Mouse (Mus musculus) heart, embryonic 16.5 days (tissue): ENCODE measurements around the gene Gm19426. TPM values are rescaled to one million over a fixed set of nuclear protein-coding genes. Genes with fewer than 3 reads are reported as not detected.

Experiments
- ATAC-seq: fragments of 200-750 bp; cut with Nextera tagmentation; replicated peaks from 2 replicates; pipeline ENCODE4 v1.8.0; 2017; ENCODE audit warnings: moderate number of reproducible peaks; ENCODE audit not compliant: insufficient read depth, low FRiP score; ENCODE audit errors: extremely low read depth
- H3K27ac ChIP-seq: fragments of 300-500 bp; sonication (generic); 2 replicates; pipeline ENCODE4 v1.5.1; 2014; ENCODE audit warnings: mild to moderate bottlenecking, low read length, control low read depth, moderate library complexity
- H3K27me3 ChIP-seq: fragments of 300-500 bp; sonication (generic); 2 replicates; pipeline ENCODE4 v1.6.1; 2014; ENCODE audit warnings: low read length, mixed read lengths; ENCODE audit not compliant: control insufficient read depth, insufficient read depth
- H3K36me3 ChIP-seq: fragments of 300-500 bp; sonication (generic); 2 replicates; pipeline ENCODE4 v1.6.1; 2014; ENCODE audit not compliant: control insufficient read depth, insufficient read depth
- H3K4me1 ChIP-seq: fragments of 300-500 bp; sonication (generic); 2 replicates; pipeline ENCODE4 v1.6.1; 2014; ENCODE audit warnings: low read length, mixed read lengths; ENCODE audit not compliant: control insufficient read depth, insufficient read depth
- H3K4me2 ChIP-seq: fragments of 300-500 bp; sonication (generic); 2 replicates; pipeline ENCODE4 v1.6.1; 2014; ENCODE audit warnings: low read depth, mild to moderate bottlenecking, control low read depth, low read length
- H3K4me3 ChIP-seq: fragments of 300-500 bp; sonication (generic); 2 replicates; pipeline ENCODE4 v1.5.1; 2014; ENCODE audit warnings: mild to moderate bottlenecking, control low read depth, low read length
- H3K9ac ChIP-seq: fragments of 300-500 bp; sonication (generic); 2 replicates; pipeline ENCODE4 v1.6.1; 2014; ENCODE audit warnings: low read length, control low read depth
- H3K9me3 ChIP-seq: fragments of 300-500 bp; sonication (generic); replicated peaks from 2 replicates; pipeline ENCODE4 v1.6.1; 2016; ENCODE audit warnings: low read length; ENCODE audit not compliant: control insufficient read depth
- WGBS: fragments of 180-500 bp; shearing (Covaris S2); extraction: QIAGEN DNeasy Blood & Tissue Kit; methylation state at CpG from one replicate; pipeline ENCODE4 v1.1.7; 2014; 5-methylcytosine and 5-hydroxymethylcytosine counted together
- polyA plus RNA-seq: library from polyadenylated mRNA; unstranded; fragments of >200 nt; fragmentation: Nextera tagmentation; extraction: Ambion mirVana; gene quantifications from 2 replicates; pipeline ENCODE4 v1.2.1, GENCODE M21; 2015

Gm19426 gene
- 3.6 and 5.1 TPM in 2 replicates for polyA plus RNA-seq

GRCm38 (mm10) chr2:84743561-84743960 is at the start of gene Gm19426:
Gm19426 (minus strand) TSS chr2:84743655.
- no peaks in the 10 kb centered on the region for H3K9me3 ChIP-seq
- peak within 1 kb of the TSS; percentile 100 for H3K27ac ChIP-seq
- ATAC-seq: peak; percentile 91
- H3K4me1 ChIP-seq: peaks cover 33% of the 10 kb centered on the region
- peak within 1 kb of the TSS; percentile 99 for H3K9ac ChIP-seq
- 0% methylated on average over 25 of the region's 25 CpGs for WGBS
- peak within 1 kb of the TSS; percentile 94 for H3K4me3 ChIP-seq
- no peaks in the 10 kb centered on the region for H3K27me3 ChIP-seq
- H3K36me3 ChIP-seq: no peaks in the 10 kb centered on the region
- peak within 1 kb of the TSS; percentile 89 for H3K4me2 ChIP-seq

- 86% methylated on average over 3 of the region's 3 CpGs for WGBS
- H3K4me3 ChIP-seq: no peak overlapping the region
- no peaks in the 10 kb centered on the region for H3K4me1 ChIP-seq
- H3K36me3 ChIP-seq: no peaks in the 10 kb centered on the region
- H3K9ac ChIP-seq: no peak overlapping the region
- no peak overlapping the region for H3K4me2 ChIP-seq
- no peak overlapping the region for H3K27ac ChIP-seq
- no peaks in the 10 kb centered on the region for H3K27me3 ChIP-seq
- H3K9me3 ChIP-seq: peaks cover 9% of the 10 kb centered on the region
- no peak for ATAC-seq
These were observed 49.7 kb upstream of the Gm19426 start for GRCm38 (mm10) chr2:84793154-84793553.

DNA sequence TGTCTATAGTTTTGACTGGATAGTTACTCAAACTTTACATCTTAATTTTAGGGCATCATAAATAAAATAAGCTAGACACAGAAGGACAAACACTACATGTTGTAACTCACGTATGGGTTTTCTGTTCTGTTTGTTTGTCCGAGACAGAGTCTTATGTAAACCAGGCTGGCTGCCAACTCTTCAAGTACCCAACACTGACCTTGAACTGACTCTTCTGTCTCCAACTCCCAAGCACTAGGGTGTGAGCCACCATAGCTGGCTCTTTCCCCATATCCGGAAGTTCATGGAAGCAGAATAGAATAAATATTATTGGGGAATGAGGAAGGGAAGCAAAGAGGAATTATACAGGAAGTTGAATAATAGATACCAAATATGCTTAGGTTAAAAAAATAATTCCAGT is 49.1 kb upstream of the Gm19426 start:
- H3K36me3 ChIP-seq: no peaks in the 10 kb centered on the region
- WGBS: 37% methylated on average over 3 of the region's 3 CpGs
- ATAC-seq: no peak

GRCm38 (mm10) chr2:84790418-84790817 is 47.0 kb upstream of the Gm19426 start:
- H3K4me2 ChIP-seq: no peak overlapping the region
- ATAC-seq: no peak
- no peak overlapping the region for H3K27ac ChIP-seq
- no peak overlapping the region for H3K4me3 ChIP-seq
- H3K9me3 ChIP-seq: peaks cover 4% of the 10 kb centered on the region; the same call in 1 of the 2 replicates
- H3K36me3 ChIP-seq: no peaks in the 10 kb centered on the region
- H3K4me1 ChIP-seq: peaks cover 5% of the 10 kb centered on the region
- H3K9ac ChIP-seq: no peak overlapping the region
- 43% methylated on average over 9 of the region's 9 CpGs for WGBS
- H3K27me3 ChIP-seq: no peaks in the 10 kb centered on the region

More for the DNA sequence above, 49.1 kb upstream of the Gm19426 start:
- Histone ChIP-seq H3K4me2 (no peak overlapping the region), H3K4me3 (no peak overlapping the region), H3K27ac (no peak overlapping the region), H3K27me3 (no peaks in the 10 kb centered on the region), H3K4me1 (no peaks in the 10 kb centered on the region), H3K9me3 (peaks cover 9% of the 10 kb centered on the region), H3K9ac (no peak overlapping the region)

DNA sequence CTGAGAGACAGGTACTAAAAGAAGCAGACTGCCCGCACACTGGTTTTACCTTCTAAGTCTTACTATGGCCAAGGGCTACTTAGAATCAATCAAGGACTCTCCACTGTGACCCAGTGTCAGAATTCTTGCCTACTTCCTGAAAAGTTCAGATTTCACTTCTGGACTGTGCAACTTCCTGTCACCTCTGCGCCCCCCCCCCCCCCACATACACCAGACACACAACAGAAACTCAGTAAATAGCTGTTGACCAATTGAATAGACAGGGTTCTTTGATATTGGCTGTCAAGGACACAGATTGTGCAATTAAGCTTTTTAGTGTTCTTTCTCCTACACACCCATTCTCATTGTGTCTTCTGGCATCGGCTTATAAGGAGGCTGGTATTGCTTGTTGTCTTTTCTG is 44.9 kb upstream of the Gm19426 start:
- no peak overlapping the region for H3K27ac ChIP-seq
- WGBS: 65% methylated on average over 3 of the region's 3 CpGs
- H3K9ac ChIP-seq: no peak overlapping the region
- ATAC-seq: no peak
- H3K4me3 ChIP-seq: no peak overlapping the region
- H3K9me3 ChIP-seq: no peaks in the 10 kb centered on the region
- H3K4me2 ChIP-seq: no peak overlapping the region
- H3K27me3 ChIP-seq: no peaks in the 10 kb centered on the region
- no peaks in the 10 kb centered on the region for H3K36me3 ChIP-seq
- H3K4me1 ChIP-seq: peaks cover 19% of the 10 kb centered on the region

DNA sequence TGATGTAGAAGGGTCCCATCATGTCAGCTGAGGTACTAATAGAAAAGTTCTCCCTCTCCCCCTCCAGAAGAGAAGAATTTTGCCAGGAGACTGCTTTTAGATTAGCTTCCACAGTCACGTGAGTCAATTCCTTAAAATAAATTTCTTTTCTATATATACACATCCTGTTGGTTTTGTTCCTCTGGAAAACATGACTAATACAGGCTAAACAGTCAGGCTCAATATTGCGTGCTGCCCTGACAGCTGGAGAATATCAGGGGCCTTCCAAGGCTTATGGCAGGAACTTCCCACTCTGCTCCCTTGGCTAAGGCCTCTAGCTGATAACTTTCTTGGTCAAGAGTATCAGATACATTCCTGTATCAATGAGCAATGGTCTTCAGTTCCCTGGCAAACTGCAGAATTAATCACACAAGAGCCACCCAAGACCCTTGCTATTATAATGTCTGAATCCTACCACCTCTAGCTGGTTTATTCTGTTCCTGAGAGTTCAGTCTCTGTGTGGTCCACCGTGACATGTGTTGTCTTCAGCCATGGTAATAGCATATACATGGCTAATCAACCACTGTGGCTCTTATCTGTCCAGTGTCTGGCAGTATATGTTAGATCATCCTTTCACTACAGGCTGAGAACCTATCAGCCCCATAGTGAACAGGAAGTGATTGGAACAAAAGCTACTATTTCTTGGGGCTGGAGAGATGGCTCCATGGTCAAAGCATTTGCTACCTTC is 40.5 kb upstream of the Gm19426 start:
- Histone ChIP-seq H3K36me3 (no peaks in the 10 kb centered on the region), H3K27ac (peak overlapping the region; percentile 64), H3K9me3 (no peaks in the 10 kb centered on the region), H3K4me2 (no peak overlapping the region), H3K4me3 (no peak overlapping the region), H3K4me1 (peaks cover 20% of the 10 kb centered on the region), H3K27me3 (no peaks in the 10 kb centered on the region), H3K9ac (no peak overlapping the region)
- WGBS: 38% methylated on average over 3 of the region's 3 CpGs
- peak; percentile 68 for ATAC-seq

DNA sequence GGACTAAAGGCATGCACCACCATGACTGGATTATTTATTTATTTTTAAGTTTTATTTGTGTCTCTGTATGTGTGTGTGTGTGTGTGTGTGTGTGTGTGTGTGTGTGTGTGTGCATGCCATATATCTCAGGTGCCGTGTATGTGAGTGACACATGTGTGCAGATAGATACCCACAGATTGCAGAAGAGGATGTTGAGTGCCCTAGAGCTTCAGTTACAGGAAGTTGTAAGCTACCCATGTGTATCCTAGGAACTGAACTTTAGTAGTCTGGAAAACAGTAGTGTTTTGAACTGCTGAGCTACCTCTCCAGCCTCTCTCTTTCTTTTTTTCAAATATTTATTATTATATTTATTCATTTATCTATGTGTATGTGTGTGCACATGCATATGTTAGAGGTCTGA is 39.9 kb upstream of the Gm19426 start:
- Histone ChIP-seq H3K27ac (0 out of 2 replicates have a peak overlapping the region, but pooled peaks have one; percentile 29), H3K4me1 (peaks cover 20% of the 10 kb centered on the region), H3K4me2 (no peak overlapping the region)

DNA sequence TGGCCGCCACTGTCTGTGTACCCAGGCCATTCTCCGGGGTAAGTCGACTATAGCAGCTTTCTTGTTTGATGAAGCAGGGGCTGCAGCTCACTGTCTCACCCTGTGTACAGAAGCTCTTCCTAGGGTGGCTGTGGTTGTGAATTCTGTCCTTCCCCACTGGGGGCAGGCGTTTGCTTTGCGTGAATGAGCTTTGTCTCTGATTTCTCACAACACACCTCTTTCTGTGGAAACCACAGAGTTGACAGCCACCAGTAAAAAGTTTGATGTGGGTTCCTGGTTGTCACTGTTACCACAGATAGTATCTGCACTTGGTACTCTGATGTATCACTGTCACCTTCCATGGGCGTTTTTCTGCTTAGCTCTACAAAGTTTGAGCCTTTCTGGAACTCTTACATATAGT is 35.8 kb upstream of the Gm19426 start:
- Histone ChIP-seq H3K4me1 (peaks cover 5% of the 10 kb centered on the region), H3K27me3 (0 out of 2 replicates have a peak, but pooled peaks cover 1% of the 10 kb centered on the region), H3K9me3 (no peaks in the 10 kb centered on the region), H3K27ac (no peak overlapping the region), H3K4me3 (no peak overlapping the region), H3K36me3 (no peaks in the 10 kb centered on the region), H3K9ac (no peak overlapping the region), H3K4me2 (no peak overlapping the region)
- 55% methylated on average over 6 of the region's 6 CpGs for WGBS
- no peak; the same call in 1 of the 2 replicates for ATAC-seq

More for the DNA sequence above, 39.9 kb upstream of the Gm19426 start:
- 70% methylated on average over 1 of the region's 1 CpGs for WGBS
- Histone ChIP-seq H3K4me3 (no peak overlapping the region), H3K27me3 (no peaks in the 10 kb centered on the region), H3K9me3 (no peaks in the 10 kb centered on the region), H3K9ac (no peak overlapping the region), H3K36me3 (no peaks in the 10 kb centered on the region)
- ATAC-seq: no peak

DNA sequence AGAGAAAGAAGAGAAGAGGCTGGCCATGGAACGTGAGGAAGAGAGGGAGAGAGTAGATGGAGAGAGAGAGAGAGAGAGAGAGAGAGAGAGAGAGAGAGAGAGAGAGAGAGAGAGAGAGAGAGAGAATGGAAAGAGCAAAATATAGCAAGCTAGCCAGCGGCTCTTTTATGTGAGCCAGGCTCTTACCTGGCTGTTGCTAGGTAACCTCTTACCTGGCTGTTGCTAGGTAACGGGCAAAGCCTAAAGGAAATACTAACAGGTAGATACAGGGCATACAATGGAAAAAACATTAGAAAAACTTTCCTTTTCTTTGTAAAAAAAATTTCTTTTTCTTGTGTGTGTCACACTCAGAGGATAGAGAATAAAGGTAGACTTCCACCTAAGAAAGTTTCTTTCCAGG is 34.3 kb upstream of the Gm19426 start:
- WGBS: 66% methylated on average over 3 of the region's 3 CpGs
- H3K27ac ChIP-seq: no peak overlapping the region
- H3K36me3 ChIP-seq: no peaks in the 10 kb centered on the region
- H3K9ac ChIP-seq: no peak overlapping the region
- no peaks in the 10 kb centered on the region for H3K9me3 ChIP-seq
- no peaks in the 10 kb centered on the region; the same call in 1 of the 2 replicates for H3K4me1 ChIP-seq
- H3K4me2 ChIP-seq: no peak overlapping the region
- H3K4me3 ChIP-seq: no peak overlapping the region
- H3K27me3 ChIP-seq: 0 out of 2 replicates have a peak, but pooled peaks cover 5% of the 10 kb centered on the region
- no peak for ATAC-seq
